Mouse (Mus musculus) hindbrain, embryonic 16.5 days (tissue): ENCODE results near the gene Zfp426. TPM values are rescaled to one million over a fixed set of nuclear protein-coding genes. Genes with fewer than 3 reads are reported as not detected.

ENCODE experiments used
- ATAC-seq: fragments of 200-750 bp; cut with Nextera tagmentation; 2 replicates; pipeline ENCODE4 v1.8.0; 2017; ENCODE audit warnings: moderate TSS enrichment, moderate library complexity
- H3K27ac ChIP-seq: fragments of 300-500 bp; sonication (generic); 2 replicates; pipeline ENCODE4 v1.5.1; 2014; ENCODE audit warnings: low read depth, mild to moderate bottlenecking, control low read depth, low read length, moderate library complexity
- H3K27me3 ChIP-seq: fragments of 300-500 bp; sonication (generic); replicated peaks from 2 replicates; pipeline ENCODE4 v1.6.1; 2014; ENCODE audit warnings: low read length; ENCODE audit not compliant: control insufficient read depth, insufficient read depth
- H3K36me3 ChIP-seq: fragments of 300-500 bp; sonication (generic); 2 replicates; pipeline ENCODE4 v1.6.1; 2014; ENCODE audit warnings: mild to moderate bottlenecking, low read length, moderate library complexity, mixed read lengths; ENCODE audit not compliant: control insufficient read depth, insufficient read depth
- H3K4me1 ChIP-seq: fragments of 300-500 bp; sonication (generic); 2 replicates; pipeline ENCODE4 v1.6.1; 2014; ENCODE audit warnings: low read depth, low read length; ENCODE audit not compliant: control insufficient read depth, insufficient read depth
- H3K4me2 ChIP-seq: fragments of 300-500 bp; sonication (generic); 2 replicates; pipeline ENCODE4 v1.6.1; 2014; ENCODE audit warnings: mild to moderate bottlenecking, low read length, control low read depth, moderate library complexity
- H3K4me3 ChIP-seq: fragments of 300-500 bp; sonication (generic); 2 replicates; pipeline ENCODE4 v1.5.1; 2014; ENCODE audit warnings: mild to moderate bottlenecking, low read length, control low read depth, moderate library complexity
- H3K9ac ChIP-seq: fragments of 300-500 bp; sonication (generic); 2 replicates; pipeline ENCODE4 v1.6.1; 2014; ENCODE audit warnings: low read depth, mild to moderate bottlenecking, control low read depth, low read length, moderate library complexity
- H3K9me3 ChIP-seq: fragments of 300-500 bp; sonication (generic); 2 replicates; pipeline ENCODE4 v1.6.1; 2014; ENCODE audit warnings: mild to moderate bottlenecking, low read length, moderate library complexity; ENCODE audit not compliant: control insufficient read depth
- WGBS: fragments of 180-500 bp; shearing (Covaris S2); extraction: QIAGEN DNeasy Blood & Tissue Kit; methylation state at CpG from one replicate; pipeline ENCODE4 v1.1.7; 2014; 5-methylcytosine and 5-hydroxymethylcytosine counted together
- polyA plus RNA-seq: library from polyadenylated mRNA; unstranded; fragments of >200 nt; fragmentation: Nextera tagmentation; extraction: Ambion mirVana; gene quantifications from 2 replicates; pipeline ENCODE4 v1.2.1, GENCODE M21; 2015

Zfp426 gene
- polyA plus RNA-seq, 1 experiment from 2014 or later, result 31.6 TPM

DNA sequence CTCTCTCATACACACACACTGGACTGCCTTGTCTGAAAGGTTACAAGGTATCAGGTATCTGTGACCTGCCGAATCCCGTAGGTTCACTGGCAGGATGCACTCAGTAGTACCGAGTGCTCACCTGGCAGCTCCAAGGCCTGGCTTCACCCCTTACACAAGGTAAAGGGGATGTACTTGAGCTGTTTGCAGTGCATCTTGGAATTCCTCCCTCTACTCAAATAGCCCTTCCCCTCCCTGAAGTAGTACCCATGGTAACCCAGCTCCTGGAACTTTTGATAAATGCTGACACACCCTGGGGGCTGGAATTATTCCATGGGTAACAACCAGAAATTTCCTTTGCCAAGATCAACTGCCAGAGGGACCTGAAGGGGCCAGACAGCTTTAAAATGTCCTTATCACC is 21.5 kb upstream of the Zfp426 start:
- no peak overlapping the region for H3K4me3 ChIP-seq
- 94% methylated on average over 3 of the region's 3 CpGs for WGBS
- no peaks in the 10 kb centered on the region for H3K36me3 ChIP-seq
- no peak overlapping the region for H3K4me2 ChIP-seq
- no peaks in the 10 kb centered on the region for H3K9me3 ChIP-seq
- peaks cover 23% of the 10 kb centered on the region for H3K4me1 ChIP-seq
- no peaks in the 10 kb centered on the region for H3K27me3 ChIP-seq
- ATAC-seq, result no peak; the same call in 1 of the 2 replicates
- H3K27ac ChIP-seq, result no peak overlapping the region
- no peak overlapping the region for H3K9ac ChIP-seq

DNA sequence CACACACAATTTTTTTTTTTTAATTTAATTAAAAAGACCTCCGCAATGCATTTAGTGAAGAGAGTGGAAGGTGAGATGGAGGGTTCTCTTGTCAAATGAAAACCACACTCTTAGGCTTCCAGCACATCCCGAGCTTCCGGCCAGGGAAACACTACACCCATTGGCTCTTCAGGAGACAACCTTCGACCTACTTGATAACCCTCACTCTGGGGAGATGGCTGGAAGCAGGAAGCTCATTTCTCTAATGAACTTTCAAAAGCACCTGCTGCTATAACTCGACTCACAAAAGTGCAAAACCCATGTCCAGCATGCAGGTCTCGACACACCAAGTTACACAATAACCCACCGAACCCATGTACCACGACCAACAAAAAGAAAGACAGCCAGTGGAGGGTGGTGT is 20.2 kb upstream of the Zfp426 start:
- no peak overlapping the region for H3K4me3 ChIP-seq
- no peaks in the 10 kb centered on the region for H3K9me3 ChIP-seq
- H3K4me1 ChIP-seq, result peaks cover 12% of the 10 kb centered on the region
- H3K4me2 ChIP-seq, result no peak overlapping the region
- 91% methylated on average over 8 of the region's 8 CpGs for WGBS
- no peak overlapping the region for H3K9ac ChIP-seq
- H3K27me3 ChIP-seq, result no peaks in the 10 kb centered on the region
- H3K36me3 ChIP-seq, result no peaks in the 10 kb centered on the region
- ATAC-seq, result no peak
- H3K27ac ChIP-seq, result no peak overlapping the region

DNA sequence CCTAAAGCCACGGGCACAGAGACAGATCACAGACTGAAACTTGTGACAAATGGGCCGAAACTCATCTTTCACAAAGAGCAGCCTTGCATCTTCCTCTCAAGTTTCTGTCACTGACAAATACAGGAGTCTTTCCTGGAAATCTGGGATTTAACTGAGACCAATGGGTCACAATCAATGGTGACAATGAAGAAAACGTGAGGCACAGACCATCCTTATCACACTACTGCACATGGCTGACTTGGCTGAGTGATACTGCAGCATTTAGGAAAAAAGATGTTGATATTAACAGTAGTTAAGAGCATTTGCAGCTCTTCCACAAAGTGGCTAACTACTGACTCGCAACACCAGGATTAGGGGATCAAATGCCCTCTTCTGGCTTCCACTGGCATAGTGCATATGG is 19.1 kb upstream of the Zfp426 start:
- Histone ChIP-seq H3K27me3 (no peaks in the 10 kb centered on the region), H3K4me2 (no peak overlapping the region), H3K9me3 (no peaks in the 10 kb centered on the region), H3K36me3 (no peaks in the 10 kb centered on the region), H3K9ac (no peak overlapping the region), H3K4me3 (no peak overlapping the region), H3K4me1 (peaks cover 9% of the 10 kb centered on the region), H3K27ac (no peak overlapping the region)
- 91% methylated on average over 4 of the region's 4 CpGs for WGBS
- ATAC-seq, result no peak

DNA sequence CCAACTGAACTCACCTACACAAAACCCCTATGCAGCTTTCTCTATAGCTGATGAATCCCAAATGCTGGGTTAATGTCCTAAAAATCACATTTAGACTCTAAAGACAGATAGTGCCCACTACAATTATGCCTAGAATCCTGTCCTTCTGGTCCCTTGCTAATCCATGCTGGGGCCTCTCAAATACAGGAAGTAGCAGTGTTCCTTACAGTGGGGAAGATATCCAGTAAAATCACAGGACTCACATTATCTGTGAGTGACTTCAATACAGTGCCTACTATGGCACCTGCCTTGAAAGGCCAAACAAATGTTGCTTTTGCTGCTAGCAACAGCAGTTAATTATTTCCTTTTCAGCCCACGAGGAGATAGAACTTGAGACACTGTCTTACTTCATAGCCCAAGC is 17.8 kb upstream of the Zfp426 start:
- peaks cover 9% of the 10 kb centered on the region for H3K4me1 ChIP-seq
- H3K4me3 ChIP-seq, result no peak overlapping the region
- H3K36me3 ChIP-seq, result peaks cover 5% of the 10 kb centered on the region; the same call in 1 of the 2 replicates
- WGBS, result 77% methylated on average over 1 of the region's 1 CpGs
- no peaks in the 10 kb centered on the region for H3K9me3 ChIP-seq
- H3K4me2 ChIP-seq, result no peak overlapping the region
- ATAC-seq, result no peak
- H3K27me3 ChIP-seq, result no peaks in the 10 kb centered on the region
- H3K9ac ChIP-seq, result no peak overlapping the region
- H3K27ac ChIP-seq, result no peak overlapping the region

DNA sequence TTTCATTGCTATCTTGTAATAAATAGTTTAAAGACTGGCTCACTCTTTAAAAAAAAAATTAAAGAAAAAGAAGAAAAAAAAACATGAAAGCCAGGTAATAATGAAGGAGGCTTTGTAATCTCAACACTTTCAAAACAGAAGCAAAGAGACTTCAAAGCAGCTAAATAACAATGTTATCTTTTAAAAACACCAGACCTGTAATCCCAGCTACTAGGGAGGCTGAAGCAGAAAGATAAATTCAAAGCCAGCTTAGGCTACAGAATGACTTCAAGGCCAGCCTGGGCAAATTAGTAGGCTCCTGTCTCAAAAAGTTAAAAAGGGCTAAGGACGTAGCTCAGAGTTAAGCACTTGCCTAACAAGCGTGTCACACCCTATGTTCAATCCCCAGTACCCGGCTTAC is 17.1 kb upstream of the Zfp426 start:
- no peak overlapping the region for H3K27ac ChIP-seq
- no peak overlapping the region for H3K9ac ChIP-seq
- no peak for ATAC-seq
- no peaks in the 10 kb centered on the region for H3K27me3 ChIP-seq
- H3K36me3 ChIP-seq, result peaks cover 12% of the 10 kb centered on the region
- no peaks in the 10 kb centered on the region for H3K9me3 ChIP-seq
- H3K4me2 ChIP-seq, result no peak overlapping the region
- 82% methylated on average over 3 of the region's 3 CpGs for WGBS
- peaks cover 6% of the 10 kb centered on the region for H3K4me1 ChIP-seq
- H3K4me3 ChIP-seq, result no peak overlapping the region

DNA sequence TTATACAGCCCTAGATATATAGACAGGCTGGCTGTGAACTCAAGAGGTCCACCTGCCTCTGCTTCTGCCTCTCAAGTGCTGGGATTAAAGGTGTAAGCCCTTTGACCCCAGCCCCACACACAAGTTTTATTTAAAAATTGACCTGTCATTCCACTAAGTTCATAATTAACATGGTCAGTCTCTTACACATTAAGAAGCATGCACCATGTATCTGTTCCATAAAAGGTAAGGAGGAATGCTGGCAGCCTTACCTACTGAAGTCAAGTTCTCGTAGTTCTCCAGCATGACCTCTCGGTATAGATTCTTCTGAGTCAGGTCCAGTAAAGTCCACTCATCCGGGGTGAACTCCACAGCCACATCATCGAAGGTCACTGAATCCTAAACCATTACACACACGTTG is 12.3 kb upstream of the Zfp426 start:
- Histone ChIP-seq H3K4me3 (no peak overlapping the region), H3K9ac (no peak overlapping the region), H3K27ac (no peak overlapping the region), H3K36me3 (peaks cover 34% of the 10 kb centered on the region), H3K9me3 (no peaks in the 10 kb centered on the region), H3K4me1 (no peaks in the 10 kb centered on the region), H3K27me3 (no peaks in the 10 kb centered on the region), H3K4me2 (no peak overlapping the region)
- no peak for ATAC-seq
- WGBS, result 95% methylated on average over 5 of the region's 5 CpGs

DNA sequence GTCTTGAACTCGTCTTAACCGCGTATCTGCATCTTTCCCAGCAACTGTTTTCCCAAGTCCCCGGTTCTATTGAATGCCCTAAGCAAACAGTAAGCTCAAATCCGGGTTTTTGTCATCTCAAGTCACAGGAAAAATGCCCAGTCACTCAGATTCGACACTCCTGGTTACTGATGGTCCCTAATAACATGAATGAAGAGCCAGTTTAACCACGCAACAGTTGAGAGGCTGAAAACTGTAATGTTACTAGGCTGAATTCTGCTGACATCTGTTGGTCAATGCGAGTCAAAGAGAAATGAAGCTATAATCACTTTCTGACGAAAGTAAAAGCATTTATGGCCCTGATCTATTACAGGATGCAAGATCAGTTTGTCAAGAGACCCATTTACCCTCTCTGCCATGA is 735 bp upstream of the Zfp426 start:
- H3K9ac ChIP-seq, result peak overlapping the region; percentile 88
- H3K4me3 ChIP-seq, result peak overlapping the region; percentile 79
- peak overlapping the region; percentile 73 for H3K4me2 ChIP-seq
- H3K27ac ChIP-seq, result peak overlapping the region; percentile 96
- WGBS, result 5% methylated on average over 9 of the region's 9 CpGs
- no peaks in the 10 kb centered on the region for H3K9me3 ChIP-seq
- H3K36me3 ChIP-seq, result peaks cover 8% of the 10 kb centered on the region
- no peaks in the 10 kb centered on the region for H3K27me3 ChIP-seq
- ATAC-seq, result no peak
- peaks cover 28% of the 10 kb centered on the region for H3K4me1 ChIP-seq

DNA sequence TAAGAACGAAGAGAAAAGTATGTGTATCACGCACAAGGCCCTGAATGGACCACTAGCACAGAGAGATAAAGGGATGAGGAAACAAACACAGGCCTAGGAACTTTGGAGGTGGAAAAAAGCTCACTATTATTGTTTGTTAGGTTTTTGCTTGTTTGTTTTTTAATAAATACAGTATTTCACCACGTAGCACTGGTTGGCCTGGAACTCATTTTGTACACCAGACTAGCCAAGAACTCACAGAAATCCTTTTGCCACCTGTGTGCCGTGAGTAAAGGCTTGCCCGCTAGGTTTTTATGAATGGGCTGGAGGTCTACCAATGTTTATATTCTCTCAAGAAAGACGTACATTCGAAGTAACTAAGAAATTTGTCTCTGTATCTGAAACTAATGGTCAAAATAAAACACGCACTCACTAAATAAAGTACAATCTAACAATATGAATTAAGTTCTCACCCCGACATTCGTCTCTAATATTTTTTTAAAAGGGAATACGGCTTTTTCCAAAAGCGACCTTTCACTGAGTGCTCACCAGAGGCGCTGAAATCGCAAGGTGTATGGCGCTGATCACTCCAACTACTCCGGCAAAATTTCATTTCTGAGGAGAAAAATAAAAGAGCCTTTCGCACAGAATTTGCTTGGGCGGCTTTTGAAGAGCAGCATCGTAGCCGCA is 554 bp downstream of the Zfp426 start:
- H3K4me3 ChIP-seq, result peak overlapping the region; percentile 79
- peak overlapping the region; percentile 96 for H3K27ac ChIP-seq
- no peaks in the 10 kb centered on the region for H3K9me3 ChIP-seq
- peaks cover 2% of the 10 kb centered on the region for H3K36me3 ChIP-seq
- no peak for ATAC-seq
- 12% methylated on average over 20 of the region's 20 CpGs for WGBS
- peak overlapping the region; percentile 73 for H3K4me2 ChIP-seq
- peak overlapping the region; percentile 88 for H3K9ac ChIP-seq
- peaks cover 28% of the 10 kb centered on the region for H3K4me1 ChIP-seq
- no peaks in the 10 kb centered on the region for H3K27me3 ChIP-seq

DNA sequence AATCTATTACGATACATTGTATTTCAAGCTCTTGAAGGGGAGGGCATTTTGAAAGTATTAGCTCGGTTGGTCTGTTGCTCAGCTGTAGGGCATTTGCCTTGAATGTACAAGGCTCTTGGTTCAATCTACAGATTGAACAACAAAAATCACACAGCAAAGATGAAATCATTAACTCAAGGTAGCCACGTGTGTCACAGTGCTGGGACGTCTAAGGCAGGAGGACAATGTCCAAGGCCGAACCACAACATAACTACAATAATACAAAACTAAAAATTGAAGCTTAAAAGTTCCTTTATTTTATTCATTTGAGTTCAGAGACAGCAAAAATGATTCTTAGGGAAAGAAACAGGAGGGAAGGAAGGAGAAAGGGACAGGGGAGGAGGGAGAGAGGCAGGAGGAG is 3.0 kb downstream of the Zfp426 start:
- 92% methylated on average over 5 of the region's 5 CpGs for WGBS
- peaks cover 6% of the 10 kb centered on the region for H3K36me3 ChIP-seq

More for the DNA sequence above, 3.0 kb downstream of the Zfp426 start:
- Histone ChIP-seq H3K4me3 (no peak overlapping the region), H3K4me1 (peaks cover 28% of the 10 kb centered on the region), H3K9ac (no peak overlapping the region), H3K27ac (no peak overlapping the region), H3K9me3 (no peaks in the 10 kb centered on the region), H3K4me2 (peak overlapping the region; percentile 18; the same call in 1 of the 2 replicates), H3K27me3 (no peaks in the 10 kb centered on the region)
- ATAC-seq, result no peak
